Mouse (Mus musculus) gastrocnemius, postnatal 4 days (tissue): ENCODE measurements at regions not wholly inside any gene's neighbourhood (a gene's known extent, or its start where the extent isn't known, plus 50 kb on each side); places are given as distances from the start of the nearest gene placed in this dataset.

ENCODE experiments used
- DNase-seq, 2 experiments: peaks; one replicate each; pipeline ENCODE4 v3.0.0; 2021 to 2022; ENCODE audit warnings: low spot score in 2 of 2, mixed read lengths in 2 of 2

- no peak for DNase-seq
These were observed 112.8 kb upstream of the Cpm start for GRCm38 (mm10) chr10:117516510-117516909.

GRCm38 (mm10) chr10:117515777-117516501 is 113.4 kb upstream of the Cpm start:
- no peak for DNase-seq

GRCm38 (mm10) chr10:117515039-117515438 is 114.3 kb upstream of the Cpm start:
- DNase-seq, result no peak

- DNase-seq, result no peak
These were observed 115.3 kb upstream of the Cpm start for GRCm38 (mm10) chr10:117513925-117514546.

- DNase-seq, result no peak
These were observed 116.7 kb upstream of the Cpm start for GRCm38 (mm10) chr10:117512424-117513257.

- no peak for DNase-seq
These were observed 117.6 kb upstream of the Cpm start for GRCm38 (mm10) chr10:117511483-117512406.

GRCm38 (mm10) chr10:117510529-117511482 is 118.5 kb upstream of the Cpm start:
- DNase-seq, result no peak

- no peak for DNase-seq
These were observed 119.1 kb upstream of the Cpm start for GRCm38 (mm10) chr10:117510224-117510486.

GRCm38 (mm10) chr10:117509431-117510223 is 119.7 kb upstream of the Cpm start:
- DNase-seq, result no peak

GRCm38 (mm10) chr10:117506252-117506992 is 122.9 kb upstream of the Cpm start:
- DNase-seq, result no peak

- no peak for DNase-seq
These were observed 123.8 kb upstream of the Cpm start for GRCm38 (mm10) chr10:117505529-117505928.

GRCm38 (mm10) chr10:117505057-117505456 is 124.2 kb upstream of the Cpm start:
- no peak for DNase-seq

- DNase-seq, result no peak
These were observed 124.6 kb upstream of the Cpsf6 start for GRCm38 (mm10) chr10:117504267-117504902.

- no peak for DNase-seq
These were observed 123.7 kb upstream of the Cpsf6 start for GRCm38 (mm10) chr10:117503222-117504184.

GRCm38 (mm10) chr10:117502731-117503130 is 122.9 kb upstream of the Cpsf6 start:
- no peak for DNase-seq

GRCm38 (mm10) chr10:117502135-117502534 is 122.3 kb upstream of the Cpsf6 start:
- DNase-seq, result no peak

GRCm38 (mm10) chr10:117501426-117501825 is 121.6 kb upstream of the Cpsf6 start:
- DNase-seq, result no peak
